15 mouse cellular contexts compared by ENCODE assay signal in genomic region chr11:5495286-5495832, GRCm38 (mm10).
"Had no signal": no experiment of that assay in that cellular context is flagged by ENCODE, and none has a peak within 500 bp of the region (broad histone marks: within the 10 kb centered on the region; RNA-seq: fewer than 3 reads in every experiment).

No protein-coding gene starts in this region.

- ATAC-seq: lung, postnatal 0 days; midbrain, embryonic 13.5 days had no signal

- H3K27me3 ChIP-seq: kidney, embryonic 15.5 days; liver, embryonic 13.5 days; midbrain, embryonic 13.5 days; stomach, embryonic 15.5 days had no signal

- H3K4me3 ChIP-seq: kidney, embryonic 15.5 days; left cerebral cortex, adult 2 months; liver, embryonic 13.5 days; midbrain, embryonic 13.5 days; stomach, embryonic 15.5 days had no signal

- H3K9ac ChIP-seq: kidney, embryonic 15.5 days; liver, embryonic 13.5 days; lung, embryonic 14.5 days; midbrain, embryonic 13.5 days; stomach, embryonic 15.5 days had no signal

- H3K4me1 ChIP-seq: midbrain, embryonic 13.5 days had no signal

- H3K36me3 ChIP-seq: kidney, embryonic 15.5 days; liver, embryonic 13.5 days; midbrain, embryonic 13.5 days; stomach, embryonic 15.5 days had no signal

- H3K9me3 ChIP-seq: kidney, embryonic 15.5 days; liver, embryonic 13.5 days; midbrain, embryonic 13.5 days; stomach, embryonic 15.5 days had no signal

- H3K4me2 ChIP-seq: kidney, embryonic 15.5 days; liver, embryonic 13.5 days; lung, embryonic 14.5 days; midbrain, embryonic 13.5 days; stomach, embryonic 15.5 days had no signal

- DNase-seq: kidney, adult 8-10 months; kidney, postnatal 10 days; kidney, postnatal 36 days; layer of hippocampus, postnatal 36 days; liver, embryonic 13.5 days; lung, embryonic 14.5 days; right cerebral cortex, postnatal 25 days; spleen, adult 18-20 months; thymus, postnatal 25 days had no signal

- H3K27ac ChIP-seq: kidney, embryonic 15.5 days; left cerebral cortex, adult 2 months; liver, embryonic 13.5 days; macrophage; midbrain, embryonic 13.5 days; stomach, embryonic 15.5 days had no signal
